Mouse (Mus musculus) heart, adult 11 months (tissue): ENCODE data around the gene Pxmp4.

Experiments
- DNase-seq: peaks from one replicate; pipeline ENCODE4 v3.0.0; 2022

Gene Pxmp4

DNA sequence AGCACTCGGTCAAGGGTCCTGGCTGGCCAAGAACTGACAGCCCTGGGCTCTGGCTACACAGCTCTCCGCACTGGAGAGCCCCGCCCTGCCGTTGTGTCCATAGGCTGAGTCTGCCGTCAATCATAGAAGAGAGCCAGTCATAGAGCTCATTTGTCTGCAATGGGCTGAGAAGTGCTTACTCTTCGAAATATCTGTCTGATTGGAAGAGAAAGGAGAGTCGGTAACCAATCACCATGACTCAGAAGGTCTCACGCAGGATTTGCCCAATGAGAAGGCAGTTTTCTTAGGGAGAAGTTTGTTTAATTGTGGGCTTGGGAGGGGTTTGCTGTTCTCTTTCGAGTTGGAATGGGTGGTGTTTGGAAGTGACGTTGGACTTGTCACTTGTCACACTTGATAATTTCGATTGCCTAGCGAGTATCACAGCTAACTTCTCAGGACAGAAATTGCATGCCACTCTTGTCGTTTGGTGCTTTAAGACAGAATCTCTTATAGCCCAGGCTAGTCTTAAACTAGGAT lies at the start of gene Pxmp4:
Gene Pxmp4 (minus strand): TSS at position 71 of the 516 bp plus-strand sequence.
- DNase-seq, result peak; percentile 100

DNA sequence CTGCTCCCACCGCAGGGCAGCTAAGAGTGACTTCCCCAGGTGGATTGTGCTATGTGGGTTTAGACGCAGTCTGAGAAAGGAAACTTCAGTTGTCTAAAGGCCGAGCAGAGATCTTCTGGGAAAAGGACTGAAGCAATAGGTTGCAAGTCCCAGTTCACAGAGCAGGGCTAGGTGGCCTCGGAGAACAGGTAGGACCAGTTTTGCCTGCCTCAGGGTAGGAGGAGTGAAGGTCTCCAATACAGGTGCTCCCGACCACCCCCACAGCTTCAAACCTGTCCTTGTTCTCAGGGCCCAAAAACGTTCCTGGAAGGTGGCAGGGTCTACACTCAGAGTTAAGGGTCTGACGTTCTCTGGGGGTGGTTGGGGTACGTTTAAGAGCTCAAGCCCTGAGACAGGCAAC lies 47.9 kb upstream of the Pxmp4 start, which contains the start of gene Chmp4b:
Gene Chmp4b (plus strand): TSS at position 343 of the 400 bp plus-strand sequence.
- no peak for DNase-seq

GRCm38 (mm10) chr2:154650404-154650803 lies 46.9 kb upstream of the Pxmp4 start:
- DNase-seq, result peak; percentile 66

GRCm38 (mm10) chr2:154648086-154648485 lies 44.6 kb upstream of the Pxmp4 start:
- peak; percentile 83 for DNase-seq

- DNase-seq, result peak; percentile 87
Observed at GRCm38 (mm10) chr2:154646634-154647033, 43.1 kb upstream of the Pxmp4 start.

- peak; percentile 80 for DNase-seq
Observed at GRCm38 (mm10) chr2:154642712-154643385, 39.3 kb upstream of the Pxmp4 start.

- DNase-seq, result peak; percentile 83
Observed at GRCm38 (mm10) chr2:154642005-154642459, 38.5 kb upstream of the Pxmp4 start.

- DNase-seq, result no peak
Observed at GRCm38 (mm10) chr2:154641176-154641575, 37.7 kb upstream of the Pxmp4 start.

GRCm38 (mm10) chr2:154639115-154639514 lies 35.6 kb upstream of the Pxmp4 start:
- DNase-seq, result no peak

GRCm38 (mm10) chr2:154638521-154638920 lies 35.0 kb upstream of the Pxmp4 start:
- no peak for DNase-seq

DNA sequence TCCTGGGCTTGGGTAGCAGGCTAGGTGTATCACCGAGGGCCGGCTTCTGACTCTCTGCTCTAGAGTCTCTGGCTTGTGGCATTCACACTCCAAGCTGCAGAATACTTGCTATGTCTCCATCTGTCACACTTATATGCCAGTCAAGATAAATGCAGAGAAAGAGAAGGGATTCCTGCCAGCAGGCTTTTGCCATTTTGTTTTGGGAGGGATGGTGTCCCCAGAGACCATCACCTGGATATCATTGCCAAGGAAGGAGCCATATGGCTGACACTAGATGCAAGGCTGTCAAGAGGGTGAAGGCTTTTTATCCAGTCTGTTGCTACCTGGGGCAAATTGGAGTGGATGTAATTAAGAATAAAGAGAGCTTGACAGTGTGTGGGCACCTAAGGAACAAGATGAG lies 32.3 kb upstream of the Pxmp4 start:
- no peak for DNase-seq

GRCm38 (mm10) chr2:154633876-154634644 lies 30.6 kb upstream of the Pxmp4 start:
- DNase-seq, result peak; percentile 80

DNA sequence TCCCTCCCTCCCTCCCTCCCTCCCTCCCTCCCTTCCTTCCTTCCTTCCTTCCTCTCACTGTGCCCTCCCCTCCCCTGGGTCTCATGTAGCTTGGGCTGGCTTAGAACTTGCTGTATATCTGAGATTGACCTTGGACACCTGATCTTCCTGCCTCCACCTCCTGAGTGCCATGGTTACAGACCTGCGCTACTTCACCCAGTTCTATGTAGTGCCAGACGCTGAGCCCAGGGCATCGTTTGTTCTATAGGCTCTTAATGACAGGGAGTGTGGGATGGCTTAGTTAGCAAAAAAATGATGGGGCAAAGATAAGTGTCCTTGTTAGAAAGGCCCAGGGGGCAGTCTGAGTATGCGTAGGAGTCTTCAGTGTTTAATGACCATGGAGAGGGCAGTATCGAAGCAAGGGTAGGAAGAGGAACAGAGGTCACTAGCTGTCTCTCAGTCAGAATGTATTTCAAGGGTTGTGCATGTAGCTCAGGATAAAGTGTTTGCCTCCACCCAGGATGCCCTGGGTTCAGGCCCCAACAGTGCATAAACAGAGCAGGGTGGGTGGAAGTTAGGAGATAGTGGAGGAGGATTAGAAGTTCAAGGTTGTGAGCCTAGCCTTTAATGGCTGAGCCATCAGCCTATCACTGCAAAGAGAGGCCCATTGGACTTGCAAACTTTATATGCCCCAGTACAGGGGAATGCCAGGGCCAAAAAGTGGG lies 29.7 kb upstream of the Pxmp4 start:
- DNase-seq, result no peak

GRCm38 (mm10) chr2:154632203-154632780 lies 28.8 kb upstream of the Pxmp4 start:
- DNase-seq, result peak; percentile 68

GRCm38 (mm10) chr2:154630531-154630930 lies 27.0 kb upstream of the Pxmp4 start:
- DNase-seq, result no peak

- DNase-seq, result no peak
Observed at GRCm38 (mm10) chr2:154624137-154624536, 20.6 kb upstream of the Pxmp4 start.

- DNase-seq, result no peak
Observed at GRCm38 (mm10) chr2:154621684-154622083, 18.2 kb upstream of the Pxmp4 start.

GRCm38 (mm10) chr2:154617061-154617460 lies 13.6 kb upstream of the Pxmp4 start:
- DNase-seq, result no peak

GRCm38 (mm10) chr2:154615674-154616073 lies 12.2 kb upstream of the Pxmp4 start:
- no peak for DNase-seq

DNA sequence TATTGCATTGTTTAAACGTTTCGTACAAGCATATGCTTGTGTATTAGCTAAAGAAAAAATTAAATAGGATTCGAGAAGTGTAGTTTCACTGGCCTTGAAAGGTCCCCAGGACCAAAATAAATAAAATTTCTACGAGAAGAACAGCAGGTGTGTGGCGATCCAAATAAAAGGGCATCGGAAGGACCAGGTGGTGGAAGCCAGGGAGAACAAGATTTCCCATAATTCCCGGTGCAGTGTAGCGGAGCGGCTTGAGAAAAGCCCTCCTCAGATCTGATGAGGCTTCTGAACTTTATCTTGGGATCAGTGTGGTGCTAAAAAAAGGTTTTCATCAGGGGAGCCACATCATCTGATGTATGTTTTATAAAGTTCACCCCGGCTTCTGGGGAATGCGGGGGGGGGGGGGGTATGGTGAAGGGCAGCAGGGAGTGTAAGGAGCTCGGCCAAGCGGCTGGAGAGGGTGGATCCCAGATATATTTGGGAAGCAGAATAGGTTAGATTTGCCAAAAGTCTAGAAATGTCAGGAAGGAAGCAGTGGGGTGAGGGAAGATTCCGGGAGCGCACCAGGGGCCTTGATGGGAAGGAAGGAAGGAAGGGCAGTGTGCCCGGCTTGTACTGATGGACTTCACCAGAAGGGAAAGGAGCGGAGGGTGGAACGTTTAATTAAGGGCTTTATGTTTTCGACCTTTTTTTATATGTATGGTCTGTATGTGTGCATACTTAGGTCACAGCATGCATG lies 11.5 kb upstream of the Pxmp4 start:
- peak; percentile 94 for DNase-seq

GRCm38 (mm10) chr2:154613118-154614115 lies 9.9 kb upstream of the Pxmp4 start, which contains the start of the genes Zfp341 and 4930519P11Rik:
Zfp341 (plus strand) TSS chr2:154613297.
4930519P11Rik (minus strand) TSS chr2:154613437.
- peak; percentile 99 for DNase-seq
